Mouse (Mus musculus) neural tube, embryonic 15.5 days (tissue): ENCODE measurements around the gene Tbc1d20. TPM values are rescaled to one million over a fixed set of nuclear protein-coding genes. Genes with fewer than 3 reads are reported as not detected.
A peak's percentile ranks its signal among the peaks of the same experiment; 100 is the strongest.
"Not testable (repeated sequence)": the region's sequence is repeated elsewhere in the genome, so short reads cannot be mapped to it uniquely, and the experiment has no call there.

Source experiments
- ATAC-seq: fragments of 200-750 bp; cut with Nextera tagmentation; 2 replicates; pipeline ENCODE4 v1.8.0; 2017; ENCODE audit warnings: mild to moderate bottlenecking, moderate TSS enrichment, moderate library complexity; ENCODE audit not compliant: low FRiP score
- H3K27ac ChIP-seq: fragments of 300-500 bp; sonication (generic); replicated peaks from 2 replicates; pipeline ENCODE4 v1.5.1; 2015; ENCODE audit warnings: mild to moderate bottlenecking, inconsistent platforms
- H3K27me3 ChIP-seq: fragments of 300-500 bp; sonication (generic); replicated peaks from 2 replicates; pipeline ENCODE4 v1.6.1; 2015; ENCODE audit warnings: inconsistent platforms
- H3K36me3 ChIP-seq: fragments of 300-500 bp; sonication (generic); 2 replicates; pipeline ENCODE4 v1.6.1; 2015; ENCODE audit warnings: inconsistent platforms
- H3K4me1 ChIP-seq: fragments of 300-500 bp; sonication (generic); 2 replicates; pipeline ENCODE4 v1.6.1; 2015; ENCODE audit warnings: inconsistent platforms
- H3K4me2 ChIP-seq: fragments of 300-500 bp; sonication (generic); 2 replicates; pipeline ENCODE4 v1.6.1; 2015; ENCODE audit warnings: inconsistent platforms, mild to moderate bottlenecking, moderate library complexity
- H3K4me3 ChIP-seq: fragments of 300-500 bp; sonication (generic); replicated peaks from 2 replicates; pipeline ENCODE4 v1.5.1; 2015; ENCODE audit warnings: mild to moderate bottlenecking, inconsistent platforms
- H3K9ac ChIP-seq: fragments of 300-500 bp; sonication (generic); replicated peaks from 2 replicates; pipeline ENCODE4 v1.6.1; 2015; ENCODE audit warnings: mild to moderate bottlenecking, inconsistent platforms
- H3K9me3 ChIP-seq: fragments of 300-500 bp; sonication (generic); replicated peaks from 2 replicates; pipeline ENCODE4 v1.6.1; 2016; ENCODE audit warnings: inconsistent platforms
- WGBS: fragments of 180-500 bp; shearing (Covaris S2); methylation state at CpG from one replicate; pipeline ENCODE4 v1.1.7; 2015; ENCODE audit warnings: mixed read lengths; 5-methylcytosine and 5-hydroxymethylcytosine counted together
- polyA plus RNA-seq: library from polyadenylated mRNA; unstranded; fragments of >200 nt; fragmentation: Nextera tagmentation; extraction: Ambion mirVana; gene quantifications from 2 replicates; pipeline ENCODE4 v1.2.1, GENCODE M21; 2015

The Tbc1d20 gene
- polyA plus RNA-seq, 1 experiment from 2014 or later: 30.1 TPM

DNA sequence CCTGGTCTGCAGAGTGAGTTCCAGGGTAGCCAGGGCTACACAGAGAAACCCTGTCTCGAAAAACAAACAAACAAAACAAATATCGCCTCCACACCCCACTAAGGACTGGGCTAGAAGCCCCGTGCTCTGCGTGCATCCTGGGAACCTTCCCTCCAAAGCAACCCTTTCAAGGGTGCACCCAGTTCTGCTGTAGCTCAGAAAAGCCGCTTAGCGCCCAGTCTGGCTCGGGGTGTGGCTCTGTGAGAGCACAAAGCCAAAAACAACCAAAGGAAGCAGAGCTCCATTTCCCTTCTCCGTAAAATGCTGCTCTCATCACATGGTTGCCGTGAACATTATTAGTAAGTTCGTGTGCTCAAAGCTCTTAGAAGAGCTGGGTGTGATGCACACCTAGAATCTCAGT lies 50.7 kb downstream of the Tbc1d20 start:
- 7% methylated on average over 10 of the region's 10 CpGs for WGBS
- Histone ChIP-seq H3K9ac (peak overlapping the region; percentile 65), H3K36me3 (no peaks in the 10 kb centered on the region), H3K27ac (no peak overlapping the region), H3K4me1 (peaks cover 16% of the 10 kb centered on the region), H3K4me3 (peak overlapping the region; percentile 56), H3K4me2 (peak overlapping the region; percentile 96), H3K27me3 (peaks cover 5% of the 10 kb centered on the region; the same call in 1 of the 2 replicates), H3K9me3 (no peaks in the 10 kb centered on the region)
- ATAC-seq: peak; percentile 30; the same call in 1 of the 2 replicates

DNA sequence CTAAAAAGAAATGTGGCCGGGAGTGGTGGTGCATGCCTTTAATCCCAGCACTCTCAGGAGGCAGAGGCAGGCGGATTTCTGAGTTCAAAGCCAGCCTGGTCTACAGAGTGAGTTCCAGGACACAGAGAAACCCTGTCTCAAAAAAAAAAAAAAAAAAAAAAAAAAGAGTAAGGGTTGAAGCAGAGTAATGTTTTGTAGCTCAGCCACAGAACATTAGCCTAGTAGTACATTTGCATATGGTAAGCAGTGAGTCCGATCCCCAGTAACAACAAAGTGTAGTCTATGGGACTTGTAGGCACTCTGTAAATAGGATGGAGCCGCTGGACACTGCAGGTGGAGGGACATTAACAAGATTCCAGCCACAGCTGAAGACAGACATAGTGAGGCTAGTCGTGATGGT lies 51.3 kb downstream of the Tbc1d20 start:
- Histone ChIP-seq H3K4me1 (peaks cover 16% of the 10 kb centered on the region), H3K9ac (no peak overlapping the region), H3K27me3 (peaks cover 5% of the 10 kb centered on the region; the same call in 1 of the 2 replicates), H3K36me3 (no peaks in the 10 kb centered on the region), H3K4me3 (no peak overlapping the region), H3K9me3 (no peaks in the 10 kb centered on the region), H3K27ac (no peak overlapping the region), H3K4me2 (peak overlapping the region; percentile 96; the same call in 1 of the 2 replicates)
- no peak for ATAC-seq
- WGBS: 65% methylated on average over 5 of the region's 5 CpGs

DNA sequence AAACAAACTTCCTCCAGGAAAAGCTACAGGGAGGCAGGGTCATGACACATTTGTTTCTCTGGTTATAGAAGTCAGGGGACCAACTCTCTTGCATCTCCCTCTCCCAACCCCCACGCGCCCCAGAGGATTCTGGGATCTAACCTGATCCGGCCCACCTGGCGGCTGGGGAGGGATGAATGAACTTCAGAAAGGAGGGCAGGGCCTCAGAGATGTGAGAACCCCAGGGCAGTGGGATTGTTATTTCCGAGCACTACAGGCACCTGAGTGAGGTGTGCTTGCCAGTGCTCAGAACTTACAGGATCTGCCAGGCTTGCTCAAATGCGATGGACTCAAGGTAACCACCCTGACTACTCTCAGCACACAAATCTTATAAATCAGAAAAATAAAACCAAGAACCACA lies 51.8 kb downstream of the Tbc1d20 start:
- Histone ChIP-seq H3K9me3 (no peaks in the 10 kb centered on the region), H3K4me2 (no peak overlapping the region), H3K36me3 (no peaks in the 10 kb centered on the region), H3K27ac (no peak overlapping the region), H3K9ac (no peak overlapping the region), H3K4me3 (no peak overlapping the region), H3K4me1 (peaks cover 16% of the 10 kb centered on the region), H3K27me3 (peaks cover 5% of the 10 kb centered on the region; the same call in 1 of the 2 replicates)
- 79% methylated on average over 6 of the region's 6 CpGs for WGBS
- no peak for ATAC-seq

DNA sequence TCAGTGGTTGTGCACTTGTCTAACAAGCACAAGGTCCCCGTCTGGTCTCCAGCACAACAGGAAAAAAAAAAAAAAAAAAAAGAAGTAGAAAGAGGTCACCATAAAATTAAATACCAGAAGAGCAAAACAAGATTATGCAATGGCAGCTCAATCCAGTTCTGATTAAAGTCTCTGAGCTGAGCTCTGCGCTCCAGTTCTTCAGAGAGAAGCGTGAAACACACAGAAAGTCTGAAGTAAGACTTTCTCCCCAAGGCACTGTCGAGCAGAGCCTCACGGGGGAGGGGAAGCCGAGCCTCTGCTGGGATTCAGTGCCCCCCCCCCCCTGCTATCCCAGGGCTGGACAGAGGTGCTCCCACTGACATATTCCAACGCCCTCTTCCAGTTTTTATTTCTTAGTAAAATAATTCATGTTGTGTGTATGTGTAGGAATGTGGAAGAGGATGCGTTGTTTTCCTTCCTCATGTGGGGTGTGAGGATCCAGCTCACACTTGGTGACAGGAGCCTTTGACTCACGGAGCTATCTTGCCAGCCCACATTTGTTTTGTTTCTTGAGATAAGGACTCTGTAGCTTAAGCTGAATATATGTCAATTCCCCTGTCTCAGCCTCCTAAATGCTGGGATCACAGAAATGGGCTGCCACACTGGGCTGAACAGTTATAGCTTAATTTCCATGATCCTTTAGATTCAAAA lies 53.3 kb downstream of the Tbc1d20 start:
- H3K27me3 ChIP-seq: peaks cover 5% of the 10 kb centered on the region; the same call in 1 of the 2 replicates
- no peaks in the 10 kb centered on the region for H3K9me3 ChIP-seq
- no peak overlapping the region for H3K9ac ChIP-seq
- H3K4me3 ChIP-seq: no peak overlapping the region
- H3K36me3 ChIP-seq: no peaks in the 10 kb centered on the region
- no peak for ATAC-seq
- no peak overlapping the region for H3K4me2 ChIP-seq
- H3K4me1 ChIP-seq: peaks cover 16% of the 10 kb centered on the region
- WGBS: 60% methylated on average over 9 of the region's 9 CpGs
- H3K27ac ChIP-seq: no peak overlapping the region

DNA sequence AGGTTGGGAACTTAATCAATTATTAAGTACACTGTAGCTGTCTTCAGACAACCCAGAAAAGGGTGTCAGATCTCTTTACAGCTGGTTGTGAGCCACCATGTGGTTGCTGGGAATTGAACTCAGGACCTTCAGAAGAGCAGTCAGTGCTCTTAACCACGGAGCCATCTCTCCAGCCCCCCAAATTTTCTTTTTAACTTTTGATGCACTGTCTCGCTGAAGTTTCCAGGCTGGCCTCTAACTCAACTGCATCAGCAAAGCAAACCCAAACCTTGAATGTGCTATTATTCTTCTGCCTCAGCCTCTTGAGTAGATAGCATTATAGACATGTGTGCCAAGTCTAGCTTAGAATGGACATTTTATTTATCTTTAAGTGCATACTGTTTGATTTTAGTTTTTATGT lies 54.1 kb downstream of the Tbc1d20 start:
- Histone ChIP-seq H3K27ac (no peak overlapping the region), H3K4me1 (peaks cover 16% of the 10 kb centered on the region), H3K36me3 (no peaks in the 10 kb centered on the region), H3K4me3 (no peak overlapping the region), H3K9me3 (no peaks in the 10 kb centered on the region), H3K27me3 (peaks cover 5% of the 10 kb centered on the region; the same call in 1 of the 2 replicates), H3K4me2 (no peak overlapping the region), H3K9ac (no peak overlapping the region)
- WGBS: 81% methylated on average over 2 of the region's 2 CpGs
- no peak for ATAC-seq

DNA sequence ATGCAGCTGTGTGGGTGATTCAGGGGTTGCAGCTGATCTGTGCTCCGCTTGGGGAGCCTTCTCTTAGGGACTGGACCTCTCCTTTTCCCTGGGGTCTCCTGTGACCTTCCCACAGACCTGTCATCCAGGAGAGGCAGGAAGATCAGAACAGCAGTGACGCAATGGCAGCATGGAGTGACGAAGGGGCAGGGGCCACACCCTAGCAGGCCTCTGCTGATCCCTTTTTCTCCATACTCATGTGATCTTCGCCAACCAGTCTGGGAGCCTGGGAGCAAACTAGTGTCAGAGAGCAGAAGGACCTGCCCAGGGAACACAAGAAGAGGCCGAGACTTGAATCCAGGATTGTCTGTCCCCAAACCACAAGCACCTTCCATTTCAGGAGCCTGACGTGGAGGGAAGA lies 55.6 kb downstream of the Tbc1d20 start:
- Histone ChIP-seq H3K9me3 (no peaks in the 10 kb centered on the region), H3K27me3 (peaks cover 5% of the 10 kb centered on the region; the same call in 1 of the 2 replicates), H3K4me3 (no peak overlapping the region), H3K36me3 (no peaks in the 10 kb centered on the region), H3K4me1 (peaks cover 5% of the 10 kb centered on the region), H3K27ac (no peak overlapping the region), H3K9ac (no peak overlapping the region), H3K4me2 (no peak overlapping the region)
- WGBS: 87% methylated on average over 6 of the region's 6 CpGs
- no peak for ATAC-seq

DNA sequence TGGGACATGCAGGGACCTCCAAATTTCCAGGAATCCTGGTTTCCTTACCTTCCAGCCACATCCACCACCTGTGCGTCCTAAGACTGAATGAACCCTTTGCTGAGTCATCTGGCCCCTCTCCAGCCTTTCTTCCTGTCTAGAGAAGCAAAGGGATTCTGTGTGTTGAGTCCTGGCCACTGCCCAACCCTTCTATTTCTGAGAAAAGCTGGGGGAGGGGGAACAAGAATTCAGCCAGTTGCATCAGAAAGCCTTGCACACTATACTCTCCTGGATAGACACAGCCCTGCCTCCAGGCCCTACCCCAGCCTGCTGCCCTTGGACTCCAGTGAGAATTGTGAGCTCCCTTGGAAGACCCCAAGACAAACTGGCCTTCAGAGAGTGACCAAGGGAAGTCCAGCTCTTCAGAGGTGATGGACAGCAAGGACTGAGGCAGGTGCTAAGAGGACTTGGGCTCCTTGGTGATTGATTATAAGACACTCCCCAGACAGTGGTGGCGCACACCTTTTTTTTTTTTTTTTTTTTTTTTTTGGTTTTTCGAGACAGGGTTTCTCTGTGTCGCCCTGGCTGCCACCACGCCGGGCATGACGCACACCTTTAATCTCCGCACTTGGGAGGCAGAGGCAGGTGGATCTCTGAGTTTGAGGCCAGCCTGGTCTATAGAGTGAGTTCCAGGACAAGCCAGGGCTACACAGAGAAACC lies 56.4 kb downstream of the Tbc1d20 start:
- no peaks in the 10 kb centered on the region for H3K9me3 ChIP-seq
- no peaks in the 10 kb centered on the region for H3K4me1 ChIP-seq
- H3K27ac ChIP-seq: no peak overlapping the region
- 92% methylated on average over 8 of the region's 8 CpGs for WGBS
- ATAC-seq: no peak
- no peak overlapping the region for H3K4me2 ChIP-seq
- peaks cover 5% of the 10 kb centered on the region; the same call in 1 of the 2 replicates for H3K27me3 ChIP-seq
- no peak overlapping the region for H3K4me3 ChIP-seq
- no peaks in the 10 kb centered on the region for H3K36me3 ChIP-seq
- H3K9ac ChIP-seq: no peak overlapping the region

DNA sequence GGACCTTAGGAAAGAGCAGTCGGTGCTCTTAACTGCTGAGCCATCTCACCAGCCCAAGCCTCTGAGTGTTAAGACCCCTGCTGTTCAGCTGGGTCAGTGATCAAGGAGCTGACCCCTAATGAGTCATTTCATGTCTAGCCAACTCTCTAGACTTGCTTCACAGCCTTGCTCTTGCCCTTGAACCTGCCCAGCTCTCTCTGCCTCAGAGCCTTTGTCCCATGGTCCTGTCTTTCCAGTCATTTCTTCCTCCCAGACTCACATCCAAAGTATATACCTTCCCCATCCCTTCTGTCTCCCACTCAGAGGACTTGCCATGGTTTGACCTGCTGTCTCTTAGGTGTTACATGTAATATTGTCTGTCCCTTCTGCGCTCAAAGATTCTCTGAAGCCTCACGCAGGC lies 63.6 kb downstream of the Tbc1d20 start:
- Histone ChIP-seq H3K36me3 (no peaks in the 10 kb centered on the region), H3K4me3 (no peak overlapping the region), H3K27me3 (no peaks in the 10 kb centered on the region), H3K4me2 (no peak overlapping the region), H3K9ac (no peak overlapping the region), H3K9me3 (no peaks in the 10 kb centered on the region), H3K4me1 (no peaks in the 10 kb centered on the region), H3K27ac (no peak overlapping the region)
- no peak for ATAC-seq
- WGBS: 84% methylated on average over 3 of the region's 3 CpGs

DNA sequence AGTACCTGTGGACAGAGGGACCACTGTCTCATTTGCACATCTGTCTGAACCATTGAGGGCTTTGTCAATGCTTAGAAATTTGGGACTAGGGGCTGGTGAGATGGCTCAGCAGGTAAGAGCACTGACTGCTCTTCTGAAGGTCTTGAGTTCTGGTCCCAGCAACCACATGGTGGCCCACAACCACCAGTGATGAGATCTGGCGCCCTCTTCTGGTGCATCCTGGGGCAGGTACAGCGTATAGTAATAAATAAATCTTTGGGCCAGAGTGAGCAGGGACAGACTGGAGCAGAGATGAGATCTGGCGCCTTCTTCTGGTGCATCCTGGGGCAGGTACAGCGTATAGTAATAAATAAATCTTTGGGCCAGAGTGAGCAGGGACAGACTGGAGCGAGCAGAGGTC lies 65.3 kb downstream of the Tbc1d20 start:
- not testable (repeated sequence) for H3K9me3 ChIP-seq, H3K9ac ChIP-seq, H3K27me3 ChIP-seq, H3K4me3 ChIP-seq, H3K4me2 ChIP-seq, H3K27ac ChIP-seq, H3K36me3 ChIP-seq, ATAC-seq, H3K4me1 ChIP-seq
- 75% methylated on average over 5 of the region's 5 CpGs for WGBS

DNA sequence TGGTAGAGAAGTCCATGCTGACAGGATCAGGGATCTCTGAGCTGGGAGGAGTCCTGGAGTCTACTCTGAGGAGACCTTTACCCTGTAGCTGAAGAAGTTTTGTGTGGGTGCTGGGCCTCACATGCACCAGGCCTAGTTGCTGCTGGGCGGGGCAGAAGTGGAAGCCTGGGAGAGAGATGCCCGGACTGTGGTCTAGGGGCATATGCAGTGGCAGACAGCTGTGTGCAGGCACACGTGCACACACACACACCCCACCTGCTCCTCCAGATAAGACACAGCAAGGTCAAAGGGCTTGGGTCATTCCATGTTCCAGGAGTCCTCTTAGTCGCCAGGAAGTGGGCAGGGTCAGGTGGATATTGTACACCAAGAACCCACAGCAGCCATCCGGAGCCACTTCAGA lies 66.0 kb downstream of the Tbc1d20 start:
- Histone ChIP-seq H3K9me3 (no peaks in the 10 kb centered on the region), H3K36me3 (no peaks in the 10 kb centered on the region), H3K27me3 (no peaks in the 10 kb centered on the region), H3K9ac (no peak overlapping the region), H3K27ac (no peak overlapping the region), H3K4me2 (no peak overlapping the region), H3K4me1 (peaks cover 5% of the 10 kb centered on the region), H3K4me3 (no peak overlapping the region)
- no peak for ATAC-seq
- 78% methylated on average over 5 of the region's 5 CpGs for WGBS

DNA sequence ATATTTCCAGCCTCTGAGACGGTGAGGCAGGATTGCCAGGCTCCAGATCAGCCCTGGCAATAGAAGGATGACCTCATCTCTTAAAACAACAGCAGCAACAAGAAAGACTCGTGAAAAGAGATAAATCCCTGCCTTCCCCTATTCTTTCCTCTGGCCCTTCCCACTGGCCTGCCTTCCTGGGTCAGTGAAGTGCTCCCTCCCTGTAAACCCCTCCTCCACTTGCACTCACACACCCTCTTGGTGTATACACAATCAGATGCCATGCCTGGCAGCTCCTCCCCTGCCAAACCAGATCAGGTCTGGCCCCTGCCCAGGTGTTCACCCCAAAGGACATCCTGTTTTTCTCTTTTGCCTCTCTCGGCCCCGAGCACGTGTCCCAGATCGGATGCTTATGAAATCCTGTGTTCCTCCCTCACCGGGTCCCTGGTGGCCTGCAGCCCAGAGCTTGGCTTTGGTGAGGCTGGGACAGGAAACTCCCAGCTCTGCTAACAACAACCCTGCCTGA lies 66.7 kb downstream of the Tbc1d20 start:
- H3K9ac ChIP-seq: no peak overlapping the region
- H3K4me3 ChIP-seq: no peak overlapping the region
- H3K4me1 ChIP-seq: peaks cover 5% of the 10 kb centered on the region
- no peak overlapping the region for H3K4me2 ChIP-seq
- no peaks in the 10 kb centered on the region for H3K9me3 ChIP-seq
- no peak for ATAC-seq
- H3K36me3 ChIP-seq: no peaks in the 10 kb centered on the region
- WGBS: 63% methylated on average over 7 of the region's 7 CpGs
- H3K27ac ChIP-seq: no peak overlapping the region
- no peaks in the 10 kb centered on the region for H3K27me3 ChIP-seq

DNA sequence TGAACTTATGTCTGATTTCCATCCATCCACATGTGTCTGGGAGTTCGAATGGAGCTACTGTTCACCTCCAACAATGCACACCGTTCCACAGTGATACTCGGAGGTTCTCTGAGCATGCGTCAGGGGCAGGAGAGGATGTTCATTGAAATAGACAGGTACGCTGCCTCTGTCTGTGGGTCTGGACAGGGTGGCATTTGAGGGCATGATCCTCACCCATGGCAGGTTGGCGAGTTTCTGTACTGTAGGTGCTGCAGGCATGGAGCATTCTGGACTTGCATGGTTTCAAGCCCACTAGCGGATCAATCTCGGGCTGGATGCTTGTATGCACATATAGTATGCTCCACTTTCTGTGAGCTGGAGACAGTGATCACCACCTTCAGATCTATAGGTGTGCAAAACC lies 67.6 kb downstream of the Tbc1d20 start:
- Histone ChIP-seq H3K4me3 (no peak overlapping the region), H3K36me3 (no peaks in the 10 kb centered on the region), H3K9me3 (no peaks in the 10 kb centered on the region), H3K4me2 (no peak overlapping the region), H3K27ac (no peak overlapping the region), H3K4me1 (peaks cover 5% of the 10 kb centered on the region), H3K9ac (no peak overlapping the region), H3K27me3 (no peaks in the 10 kb centered on the region)
- no peak for ATAC-seq
- 90% methylated on average over 8 of the region's 8 CpGs for WGBS
